Mouse (Mus musculus) CH12.LX (cell line): ENCODE data around the gene Cbx6. TPM values are rescaled to one million over a fixed set of nuclear protein-coding genes. Genes with fewer than 3 reads are reported as not detected.

ENCODE experiments used
- DNase-seq: peaks from one replicate; pipeline ENCODE4 v3.0.0-alpha.2; 2013; ENCODE audit errors: extremely low read depth
- H3K27ac ChIP-seq: 2 replicates; pipeline ENCODE4 v1.5.1; 2012; ENCODE audit warnings: low read depth, mild to moderate bottlenecking, control low read depth, moderate library complexity; ENCODE audit not compliant: insufficient read depth
- H3K27me3 ChIP-seq: replicated peaks from 2 replicates; pipeline ENCODE3; 2012; ENCODE audit warnings: inconsistent platforms
- H3K36me3 ChIP-seq, 2 experiments: replicated peaks in 1 of 2; 2 replicates each; pipeline versions ENCODE3 to v1.6.1; 2012; ENCODE audit warnings: inconsistent platforms in 1 of 2, low read length in 1 of 2, mild to moderate bottlenecking in 1 of 2, mixed read lengths in 1 of 2, moderate library complexity in 1 of 2; ENCODE audit not compliant: control insufficient read depth in 1 of 2, insufficient read depth in 1 of 2
- H3K4me1 ChIP-seq, 2 experiments: 2 replicates each; pipeline ENCODE4 v1.6.1; 2012; ENCODE audit warnings: inconsistent platforms in 1 of 2, moderate library complexity in 1 of 2; ENCODE audit not compliant: insufficient read depth in 2 of 2, control insufficient read depth in 1 of 2
- H3K4me2 ChIP-seq: 2 replicates; pipeline ENCODE4 v1.6.1; 2012; ENCODE audit warnings: low read depth, mild to moderate bottlenecking, control low read depth; ENCODE audit not compliant: poor library complexity, insufficient read depth, severe bottlenecking
- H3K4me3 ChIP-seq, 3 experiments: fragments of 150-350 bp in 1 of 3; sonication (generic) in 1 of 3; replicated peaks in 1 of 3; 2 replicates each; pipeline versions ENCODE3 to v1.5.1; 2011 to 2012; ENCODE audit warnings: low read depth in 2 of 3, low read length in 2 of 3, mild to moderate bottlenecking in 2 of 3, moderate library complexity in 2 of 3, control low read depth in 1 of 3, improper control_type of control experiment in 1 of 3, inconsistent platforms in 1 of 3, mixed read lengths in 1 of 3; ENCODE audit not compliant: poor library complexity in 1 of 3
- H3K79me2 ChIP-seq: replicated peaks from 2 replicates; pipeline ENCODE4 v1.6.1; 2012; ENCODE audit warnings: mild to moderate bottlenecking, moderate library complexity; ENCODE audit not compliant: control insufficient read depth, poor library complexity, insufficient read depth, severe bottlenecking; ENCODE audit errors: extremely low read depth
- H3K9ac ChIP-seq: 2 replicates; pipeline ENCODE4 v1.6.1; 2012; ENCODE audit warnings: low read depth, mild to moderate bottlenecking, control low read depth, moderate library complexity; ENCODE audit not compliant: insufficient read depth
- H3K9me3 ChIP-seq: replicated peaks from 2 replicates; pipeline ENCODE3; 2012; ENCODE audit warnings: low read length, inconsistent platforms, mixed read lengths
- CHD2 ChIP-seq: IDR thresholded peaks from 2 replicates; pipeline ENCODE4 v1.6.1; 2011; ENCODE audit warnings: low read length, improper control_type of control experiment
- CTCF ChIP-seq, 2 experiments: IDR thresholded peaks in 1 of 2; conservative IDR thresholded peaks in 1 of 2; 2 replicates each; pipeline ENCODE4 v1.5.1; 2011 to 2012; ENCODE audit warnings: low read depth in 2 of 2, low read length in 2 of 2, improper control_type of control experiment in 1 of 2, inconsistent platforms in 1 of 2, mild to moderate bottlenecking in 1 of 2, moderate library complexity in 1 of 2
- E2F4 ChIP-seq: IDR thresholded peaks from 2 replicates; pipeline ENCODE4 v1.6.1; 2011; ENCODE audit warnings: low read depth, low read length, improper control_type of control experiment; ENCODE audit not compliant: insufficient replicate concordance
- KAT2A ChIP-seq: IDR thresholded peaks from 2 replicates; pipeline ENCODE4 v1.6.1; 2012; ENCODE audit warnings: low read length, improper control_type of control experiment, inconsistent platforms; ENCODE audit not compliant: insufficient replicate concordance
- MAFK ChIP-seq: IDR thresholded peaks from 2 replicates; pipeline ENCODE4 v1.6.1; 2011; ENCODE audit warnings: low read length, improper control_type of control experiment; ENCODE audit not compliant: insufficient replicate concordance
- MXI1 ChIP-seq: IDR thresholded peaks from 2 replicates; pipeline ENCODE4 v1.6.1; 2011; ENCODE audit warnings: mild to moderate bottlenecking, low read depth, low read length, improper control_type of control experiment
- MYC ChIP-seq: IDR thresholded peaks from 2 replicates; pipeline ENCODE4 v1.6.1; 2011; ENCODE audit warnings: low read depth, mild to moderate bottlenecking, improper control_type of control experiment, low read length
- NELFE ChIP-seq: IDR thresholded peaks from 2 replicates; pipeline ENCODE4 v1.6.1; 2011; ENCODE audit warnings: low read depth, low read length, improper control_type of control experiment
- NRF1 ChIP-seq: IDR thresholded peaks from 2 replicates; pipeline ENCODE4 v1.6.1; 2014; ENCODE audit warnings: low read depth, mild to moderate bottlenecking, inconsistent platforms, low read length, improper control_type of control experiment, moderate library complexity
- POLR2AphosphoS2 ChIP-seq: IDR thresholded peaks from 2 replicates; pipeline ENCODE4 v1.6.1; 2011; ENCODE audit warnings: low read depth, low read length, improper control_type of control experiment
- RAD21 ChIP-seq: IDR thresholded peaks from 2 replicates; pipeline ENCODE4 v1.6.1; 2011; ENCODE audit warnings: low read depth, mild to moderate bottlenecking, low read length, improper control_type of control experiment, moderate library complexity
- TBP ChIP-seq: conservative IDR thresholded peaks from 2 replicates; pipeline ENCODE4 v1.6.1; 2011; ENCODE audit warnings: low read depth, low read length, improper control_type of control experiment
- TCF12 ChIP-seq: IDR thresholded peaks from 2 replicates; pipeline ENCODE4 v1.6.1; 2014; ENCODE audit warnings: low read depth, mild to moderate bottlenecking, inconsistent platforms, low read length, improper control_type of control experiment
- UBTF ChIP-seq: IDR thresholded peaks from 2 replicates; pipeline ENCODE4 v1.6.1; 2012; ENCODE audit warnings: low read depth, mild to moderate bottlenecking, inconsistent platforms, low read length, improper control_type of control experiment, moderate library complexity
- ZKSCAN1 ChIP-seq: IDR thresholded peaks from 2 replicates; pipeline ENCODE4 v1.6.1; 2012; ENCODE audit warnings: low read depth, inconsistent platforms, low read length, improper control_type of control experiment, borderline replicate concordance
- dilution Hi-C: fragments of 300-500 bp; cut with MboI; formaldehyde crosslinking; loops from 2 replicates; pipeline ENCODE4 v1.14.3; 2020; ENCODE audit warnings: low sequenced_read_pairs; ENCODE audit not compliant: extremely low pct_unique_long_range_greater_than_20kb, extremely low pct_ligation_motif_present
- in situ Hi-C: fragments of 300-500 bp; cut with MboI; formaldehyde crosslinking; loops from 3 replicates; pipeline ENCODE4 v1.14.3; 2019; ENCODE audit warnings: low sequenced_read_pairs, low pct_ligation_motif_present, low pct_unique_long_range_greater_than_20kb, mixed read lengths
- polyA plus RNA-seq: library from polyadenylated mRNA; unstranded; fragments of >175 nt; gene quantifications from 2 replicates; pipeline ENCODE4 v1.2.1, GENCODE M21; 2012; ENCODE audit warnings: low read depth; ENCODE audit not compliant: insufficient read length
- total RNA-seq, 2 experiments: library from RNA; depleted of rRNA; stranded (reverse); fragments of 300-350 nt in 1 of 2; fragments of >200 nt in 1 of 2; gene quantifications; 2 replicates each; pipeline ENCODE4 v1.2.3; 2012 to 2014

Cbx6 gene
- total and polyA plus RNA-seq, 3 experiments = 11.1 to 40.7 (median 29.9) TPM

- H3K4me2 ChIP-seq = no peak overlapping the region
- no peak for DNase-seq
- H3K9me3 ChIP-seq = no peaks in the 10 kb centered on the region
- H3K4me1 ChIP-seq = no peaks in the 10 kb centered on the region
- H3K27me3 ChIP-seq = no peaks in the 10 kb centered on the region
- H3K79me2 ChIP-seq = no peaks in the 10 kb centered on the region
- no peak for TF ChIP-seq CTCF (conservative IDR thresholded peaks at IDR 0.05 in 1 of 2, IDR thresholded peaks at IDR 0.05 in 1 of 2; ENCODE audit: low read depth in 2 of 2, low read length in 2 of 2)
- TF ChIP-seq RAD21 = no peak
- no peak for TF ChIP-seq NRF1
- no peak for TF ChIP-seq TBP
- no peak for TF ChIP-seq CHD2
- no peak for TF ChIP-seq KAT2A
- no peak for TF ChIP-seq TCF12
- no peak for TF ChIP-seq MXI1
- no peak for TF ChIP-seq MYC
- no peak for TF ChIP-seq ZKSCAN1
- no peak for TF ChIP-seq UBTF
- no peak for TF ChIP-seq POLR2AphosphoS2
- TF ChIP-seq MAFK = no peak
- no peak overlapping the region for H3K27ac ChIP-seq
- H3K36me3 ChIP-seq = no peaks in the 10 kb centered on the region
- dilution Hi-C loops = no loop called here
- in situ Hi-C loops = no loop called here
- no peak overlapping the region for H3K9ac ChIP-seq
- H3K4me3 ChIP-seq = no peak overlapping the region
These were observed 24.5 kb upstream of the Cbx6 start for GRCm38 (mm10) chr15:79858979-79859378.

GRCm38 (mm10) chr15:79850143-79850542, 15.7 kb upstream of the Cbx6 start:
- H3K79me2 ChIP-seq = no peaks in the 10 kb centered on the region
- no peak overlapping the region for H3K27ac ChIP-seq
- H3K4me1 ChIP-seq = peaks cover 0 to 4% of the 10 kb centered on the region in 2 experiments; a peak in 1 of 4 replicates
- no peaks in the 10 kb centered on the region for H3K36me3 ChIP-seq
- in situ Hi-C loops = no loop called here
- no peak overlapping the region for H3K4me3 ChIP-seq
- peaks cover 3% of the 10 kb centered on the region for H3K27me3 ChIP-seq
- H3K9me3 ChIP-seq = peaks cover 9% of the 10 kb centered on the region
- dilution Hi-C loops = no loop called here
- DNase-seq = no peak
- no peak overlapping the region for H3K4me2 ChIP-seq
- TF ChIP-seq NELFE (no peak), CTCF (conservative IDR thresholded peaks at IDR 0.05 in 1 of 2, IDR thresholded peaks at IDR 0.05 in 1 of 2; ENCODE audit: low read depth in 2 of 2, low read length in 2 of 2) (peak in 1 of 2 experiments; percentile 5; a peak in 1 of 4 replicates), RAD21 (no peak; the same call in 1 of the 2 replicates), E2F4 (no peak)
- TF ChIP-seq, all 38 proteins: peak for 1
- no peak overlapping the region for H3K9ac ChIP-seq
